Mouse (Mus musculus) right cerebral cortex, postnatal 4 days (tissue): Measurements from ENCODE around the gene Pcca.
A peak's percentile ranks its signal among the peaks of the same experiment; 100 is the strongest.

Experiments used
- DNase-seq: peaks from one replicate; pipeline ENCODE4 v3.0.0-alpha.2; 2022

Gene Pcca

DNA sequence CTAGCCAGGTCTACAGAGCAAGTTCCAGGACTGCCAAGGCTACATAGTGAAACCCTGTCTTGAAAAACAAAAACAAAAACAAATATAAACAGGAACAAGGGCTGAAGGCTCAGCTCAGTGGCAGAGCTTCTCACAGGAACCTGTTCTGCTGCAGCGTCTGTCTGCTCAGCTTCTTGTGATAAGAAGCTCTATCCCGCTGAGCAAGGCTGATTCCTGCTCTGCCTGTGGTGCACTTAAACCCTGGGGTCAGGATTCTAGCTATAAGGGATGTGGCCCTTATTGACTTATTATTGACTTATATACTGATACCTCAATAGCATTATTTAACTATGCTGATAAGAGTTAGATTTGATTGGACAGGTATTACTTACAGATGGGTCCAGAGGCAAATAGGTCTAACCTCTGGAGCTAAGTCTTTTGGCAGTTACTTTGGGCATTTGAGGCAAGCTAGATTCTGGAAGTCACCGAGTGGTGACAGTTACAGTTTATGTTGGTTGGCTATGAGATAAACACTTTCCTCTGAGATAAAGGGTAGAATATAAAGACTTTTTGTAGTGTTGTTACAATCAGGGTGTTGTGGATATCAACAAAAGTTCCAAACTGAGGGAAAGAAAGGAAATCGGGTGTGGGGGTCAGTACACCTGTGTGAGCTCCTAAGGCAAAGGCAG is 331.5 kb downstream of the Pcca start:
- no peak for DNase-seq

DNA sequence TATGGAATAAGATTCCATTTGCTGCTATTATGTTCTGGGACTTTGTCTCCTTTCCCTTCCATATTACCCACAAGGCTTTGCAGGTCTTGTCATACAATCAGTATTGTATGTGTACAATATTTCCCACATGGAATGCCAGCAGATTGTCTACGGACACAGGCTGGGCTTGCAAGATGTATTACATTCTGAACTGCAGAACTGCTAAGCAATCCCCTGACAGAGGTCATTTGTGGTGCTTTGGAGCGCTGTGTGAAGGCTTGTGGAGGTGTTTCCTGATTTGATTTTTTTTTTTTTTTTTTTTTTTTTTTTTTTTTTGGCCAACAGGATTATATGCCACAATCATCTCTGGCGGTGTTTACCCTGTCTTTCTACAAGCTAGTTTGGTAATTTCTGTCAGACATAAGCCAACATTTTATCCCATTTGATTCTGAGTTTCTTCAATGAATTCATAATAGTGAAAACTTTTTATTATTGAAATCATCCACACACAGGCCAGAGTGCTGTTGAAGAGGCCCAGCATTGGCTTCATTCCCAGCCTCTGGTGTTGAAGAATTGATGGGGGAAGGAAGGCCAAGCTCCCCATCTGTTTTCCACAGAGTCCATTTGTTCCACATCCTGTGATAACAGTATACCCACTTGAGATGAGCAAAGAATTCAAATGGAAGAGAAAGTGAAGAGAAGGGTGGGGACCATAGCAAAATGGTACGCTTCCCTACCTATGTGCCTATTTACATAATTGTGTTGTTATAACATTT is 333.6 kb downstream of the Pcca start:
- DNase-seq, result no peak

DNA sequence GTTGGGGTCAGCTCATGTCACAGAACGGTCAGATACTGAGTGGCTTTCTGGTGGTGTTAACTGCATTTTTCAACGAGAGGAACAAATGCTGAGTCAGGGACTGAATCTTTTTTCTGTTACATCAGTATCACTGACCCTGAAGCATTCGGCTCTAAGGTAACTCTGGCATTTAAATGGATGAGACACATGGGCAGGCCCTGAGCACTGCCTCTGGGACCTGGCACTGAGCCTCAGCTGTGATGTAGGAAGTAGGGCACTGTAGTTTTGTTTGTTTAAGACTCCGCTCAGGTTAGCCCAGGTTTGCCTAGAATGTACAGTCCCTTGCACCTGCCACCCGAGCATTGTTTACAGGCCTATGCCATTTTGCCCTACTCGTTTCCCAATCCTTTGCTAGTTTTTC is 335.7 kb downstream of the Pcca start:
- no peak for DNase-seq

DNA sequence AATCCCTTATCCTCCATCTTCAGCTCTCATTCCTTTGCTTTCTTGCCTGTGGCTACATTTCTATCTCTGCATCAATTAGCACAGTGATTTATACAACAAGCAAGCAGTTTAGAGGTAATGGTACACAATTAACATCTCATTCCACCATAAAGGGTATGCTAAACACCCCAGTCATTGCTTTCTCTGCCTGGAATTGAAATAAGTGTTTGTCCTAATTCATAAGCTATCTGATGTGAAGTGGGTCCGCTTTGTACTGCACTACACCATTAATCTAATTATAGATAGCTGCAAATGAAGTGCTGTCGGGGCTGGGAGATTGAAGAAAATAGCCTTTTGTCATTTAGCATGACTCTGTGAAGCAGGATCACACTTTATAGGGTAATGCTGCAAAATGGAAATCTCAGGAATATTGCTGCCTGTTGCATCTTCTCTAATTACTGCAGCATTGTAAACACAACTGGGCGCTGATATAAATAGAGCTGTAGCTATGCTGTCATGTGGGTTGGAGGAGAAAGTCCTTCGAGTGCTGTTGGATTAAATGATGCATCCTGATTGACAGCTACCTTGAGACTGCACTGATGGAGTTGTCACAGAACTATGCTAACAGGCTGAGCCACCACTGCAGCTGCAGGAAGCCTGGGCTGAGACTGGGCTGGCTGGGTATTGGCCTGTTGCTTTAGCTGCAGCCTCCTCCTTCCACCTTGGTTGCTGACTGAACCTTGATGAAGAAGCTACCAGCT is 337.9 kb downstream of the Pcca start:
- no peak for DNase-seq

DNA sequence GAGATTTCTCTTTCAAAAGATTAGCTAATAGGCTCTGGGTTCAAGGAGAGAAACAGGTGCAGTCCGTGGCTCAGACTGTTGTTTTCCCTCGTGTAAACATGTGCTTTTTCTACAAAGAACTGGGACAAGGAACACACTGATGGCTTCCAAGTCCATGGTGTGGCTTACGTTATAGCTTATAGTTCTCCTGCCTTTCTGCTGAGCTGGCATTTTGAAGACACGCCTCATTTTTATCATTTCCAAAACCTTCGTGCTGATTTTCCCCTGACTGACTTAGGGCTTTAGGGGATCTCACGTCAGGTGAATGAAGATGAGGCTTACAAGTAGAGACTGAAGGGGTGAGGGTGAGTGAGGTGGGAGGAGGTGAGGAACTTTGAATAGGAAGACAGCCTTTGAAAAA is 338.5 kb downstream of the Pcca start:
- no peak for DNase-seq

DNA sequence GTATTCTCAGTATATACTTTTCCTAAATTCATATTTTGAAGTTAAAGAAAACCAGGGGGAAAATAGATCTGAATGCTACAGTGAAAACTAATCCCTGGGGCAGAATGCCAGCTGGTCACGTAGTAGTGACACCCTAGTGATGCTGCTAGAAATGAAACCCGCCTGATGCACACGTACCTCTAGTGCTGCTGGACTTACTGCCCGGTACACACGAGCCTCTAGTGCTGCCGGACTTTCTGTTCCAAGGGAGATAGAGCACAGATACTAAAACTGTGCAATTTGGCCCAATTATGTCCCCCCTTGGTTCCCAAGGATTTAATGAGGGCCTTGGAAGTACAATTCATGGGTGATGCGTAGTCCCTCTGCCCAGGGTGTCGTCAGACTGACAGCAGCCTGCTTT is 340.9 kb downstream of the Pcca start:
- no peak for DNase-seq

DNA sequence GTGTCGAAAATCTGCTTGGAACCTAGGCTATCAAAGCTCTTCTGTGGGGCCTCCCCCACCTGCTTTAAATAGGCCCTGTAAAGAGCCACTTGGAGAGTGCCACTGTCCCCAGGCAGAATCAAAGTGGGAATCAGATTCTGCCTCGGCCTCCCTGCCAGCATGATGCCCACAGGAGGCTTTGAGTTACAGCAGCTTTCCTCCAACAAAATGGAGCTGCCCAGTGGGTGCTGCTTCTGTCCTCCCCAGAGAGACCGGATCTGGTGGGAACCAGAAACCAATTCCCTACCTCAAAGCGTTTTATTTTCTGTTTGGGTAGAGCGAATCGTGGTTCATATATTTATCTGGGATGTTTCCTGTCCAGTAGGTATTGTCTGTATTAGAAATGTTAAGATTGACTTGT is 341.5 kb downstream of the Pcca start:
- no peak for DNase-seq

DNA sequence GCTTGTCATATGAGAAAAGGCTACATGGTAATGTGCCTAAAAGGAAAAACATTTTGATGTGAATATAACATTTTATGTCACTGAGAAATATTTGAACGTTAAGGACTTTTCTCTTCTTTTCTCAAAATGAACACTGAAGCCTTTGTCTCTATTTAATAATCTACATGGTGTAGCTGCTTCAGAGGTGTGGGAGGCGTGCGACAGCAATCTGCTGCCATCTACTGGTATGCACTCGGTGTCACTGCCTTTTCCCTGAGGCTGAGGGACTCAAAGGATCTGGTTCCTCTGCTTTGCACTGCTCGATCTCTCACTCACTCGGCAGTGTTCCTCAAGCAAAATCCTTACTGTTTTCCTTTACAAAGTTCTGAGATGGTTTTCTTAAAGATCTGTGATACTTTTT is 342.0 kb downstream of the Pcca start:
- DNase-seq, result peak; percentile 73

DNA sequence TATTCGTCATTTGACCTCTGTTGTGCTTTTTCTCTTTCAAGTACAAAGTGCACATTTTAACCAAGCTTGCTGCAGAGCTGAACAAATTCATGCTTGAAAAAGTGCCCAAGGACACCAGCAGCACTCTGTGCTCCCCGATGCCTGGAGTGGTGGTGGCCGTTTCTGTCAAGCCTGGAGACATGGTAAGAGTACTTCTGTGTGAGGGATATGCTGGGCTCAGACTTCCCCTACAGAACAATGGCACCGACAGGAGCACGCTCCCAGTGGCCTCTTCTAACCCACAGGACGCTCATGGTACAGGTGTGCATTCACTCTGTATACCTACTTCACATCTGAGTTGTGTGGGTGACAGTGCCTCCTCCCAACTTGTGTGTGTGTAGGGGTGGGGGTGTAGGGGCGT is 342.6 kb downstream of the Pcca start:
- no peak for DNase-seq

DNA sequence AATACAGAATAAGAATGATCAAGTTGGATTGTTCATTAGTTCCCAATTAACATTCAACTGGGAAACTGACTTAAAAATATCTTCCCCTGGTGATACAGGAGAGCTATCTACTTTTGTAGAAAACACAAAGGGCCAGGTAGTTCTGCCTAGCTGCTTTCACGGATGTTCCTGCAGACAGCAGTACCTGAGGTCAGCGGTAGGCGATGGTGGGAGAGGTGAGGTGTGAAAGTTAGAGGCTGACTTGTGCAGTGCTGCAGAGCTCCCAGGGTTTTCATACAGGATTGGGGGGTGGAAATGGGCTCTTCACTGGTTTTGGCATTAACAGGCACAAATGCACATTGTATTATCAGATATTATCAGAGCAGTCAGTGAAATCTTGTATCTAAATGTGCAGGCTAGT is 343.7 kb downstream of the Pcca start:
- no peak for DNase-seq

DNA sequence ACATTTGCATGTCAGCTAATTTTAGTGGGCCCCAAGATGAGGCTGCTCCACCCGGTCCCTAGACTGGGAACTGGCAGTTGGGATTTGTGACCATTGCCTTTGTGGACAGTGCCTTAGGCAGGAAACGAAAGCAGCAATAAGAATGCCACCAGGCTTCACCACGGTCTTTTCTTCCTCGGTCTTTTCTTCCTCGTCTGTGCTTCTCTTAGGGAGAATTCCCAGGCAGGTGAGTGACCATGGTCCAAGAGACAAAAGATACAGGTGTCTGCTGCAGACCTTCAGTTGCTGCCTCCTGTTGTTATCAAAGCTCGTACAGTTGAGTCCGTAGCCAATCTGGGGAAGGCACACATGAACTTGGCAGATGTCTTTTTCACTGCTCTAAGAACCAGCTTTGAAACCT is 346.2 kb downstream of the Pcca start:
- DNase-seq, result no peak

DNA sequence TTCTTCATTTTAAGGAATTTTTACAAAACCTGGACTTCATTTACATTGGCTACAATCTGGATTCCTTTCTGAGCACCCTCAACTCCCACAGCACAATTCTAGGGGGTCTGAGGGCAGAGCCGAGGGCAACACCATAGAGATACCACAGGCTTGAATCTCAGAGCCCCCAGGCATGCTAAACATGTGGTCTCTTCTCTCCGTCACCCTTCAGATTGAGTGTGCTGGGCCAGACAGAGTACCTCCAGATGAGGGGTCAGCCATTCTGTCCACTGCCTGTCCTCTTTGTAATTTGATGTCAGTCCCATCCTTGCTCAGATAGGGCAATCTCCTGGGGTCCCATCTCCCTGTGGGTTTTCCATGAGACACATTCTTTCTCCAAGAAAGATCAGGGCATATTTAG is 347.6 kb downstream of the Pcca start:
- no peak for DNase-seq

DNA sequence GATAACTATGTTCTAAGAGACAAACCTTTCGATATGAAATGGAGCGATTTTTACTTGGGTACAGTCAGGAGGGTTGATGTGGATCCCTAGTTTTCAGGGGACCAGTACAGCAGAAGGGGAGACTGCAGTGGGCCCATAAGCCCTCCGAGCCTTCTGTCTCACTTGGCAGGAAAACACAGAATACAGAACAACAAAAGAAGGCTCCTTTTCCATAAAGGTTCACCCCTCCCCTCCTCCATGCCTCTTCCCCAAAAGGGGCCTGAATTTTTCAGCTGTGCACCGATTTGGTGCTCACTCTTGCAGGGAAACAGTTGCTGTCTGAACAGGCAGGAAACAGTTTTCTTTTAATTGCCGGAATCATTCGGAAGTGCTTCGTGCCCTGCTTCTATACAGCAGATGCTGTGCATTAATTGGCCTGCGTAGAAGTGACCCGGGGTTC is 348.1 kb downstream of the Pcca start:
- DNase-seq, result no peak

DNA sequence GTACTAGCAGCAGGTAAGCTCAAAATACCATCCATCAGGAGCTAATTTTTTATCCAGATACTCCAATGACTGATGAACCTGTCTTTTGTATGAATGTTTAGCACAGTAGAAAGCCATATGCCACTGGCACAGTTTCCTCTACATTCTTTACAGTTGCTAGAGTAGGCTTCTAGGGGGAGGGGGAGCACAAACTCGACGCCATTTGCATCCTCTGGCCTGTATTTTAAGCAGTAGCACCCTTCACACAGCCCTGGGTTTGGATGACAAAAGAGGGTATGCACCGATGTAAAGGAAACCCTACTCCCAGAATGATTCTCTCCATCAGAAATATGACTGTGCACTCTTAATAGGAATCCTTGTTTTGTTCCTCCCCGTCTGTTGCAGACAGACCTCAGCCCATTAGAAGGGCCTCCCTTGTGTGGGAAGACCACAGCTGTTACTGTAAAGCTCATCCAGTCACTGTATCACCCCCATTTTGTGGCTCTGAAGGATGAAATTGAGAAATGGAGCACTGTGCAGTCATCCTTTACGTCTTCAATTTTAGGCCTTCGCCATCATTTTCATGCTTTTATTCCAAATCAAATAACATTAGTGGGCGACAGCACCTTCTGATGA is 348.8 kb downstream of the Pcca start:
- DNase-seq, result no peak

DNA sequence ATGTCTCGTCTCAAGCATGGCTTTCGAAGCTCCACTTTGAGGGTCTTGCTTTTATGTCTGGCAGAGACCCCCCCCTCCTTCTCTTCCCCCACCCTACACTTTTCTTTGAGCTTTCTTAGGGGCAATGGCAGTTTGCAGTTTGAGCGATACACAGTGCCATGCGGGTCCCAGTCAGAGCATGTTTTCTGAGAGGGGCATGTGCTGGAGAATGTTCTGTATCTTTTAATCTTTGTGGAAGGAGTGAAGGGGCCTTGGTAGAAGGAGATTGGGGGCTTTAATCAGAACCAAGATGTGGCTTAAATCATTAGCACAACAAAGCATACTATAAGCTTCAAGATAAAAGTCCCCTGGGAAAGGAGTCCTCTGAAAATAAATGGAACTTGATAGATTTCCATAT is 349.3 kb downstream of the Pcca start:
- no peak for DNase-seq

DNA sequence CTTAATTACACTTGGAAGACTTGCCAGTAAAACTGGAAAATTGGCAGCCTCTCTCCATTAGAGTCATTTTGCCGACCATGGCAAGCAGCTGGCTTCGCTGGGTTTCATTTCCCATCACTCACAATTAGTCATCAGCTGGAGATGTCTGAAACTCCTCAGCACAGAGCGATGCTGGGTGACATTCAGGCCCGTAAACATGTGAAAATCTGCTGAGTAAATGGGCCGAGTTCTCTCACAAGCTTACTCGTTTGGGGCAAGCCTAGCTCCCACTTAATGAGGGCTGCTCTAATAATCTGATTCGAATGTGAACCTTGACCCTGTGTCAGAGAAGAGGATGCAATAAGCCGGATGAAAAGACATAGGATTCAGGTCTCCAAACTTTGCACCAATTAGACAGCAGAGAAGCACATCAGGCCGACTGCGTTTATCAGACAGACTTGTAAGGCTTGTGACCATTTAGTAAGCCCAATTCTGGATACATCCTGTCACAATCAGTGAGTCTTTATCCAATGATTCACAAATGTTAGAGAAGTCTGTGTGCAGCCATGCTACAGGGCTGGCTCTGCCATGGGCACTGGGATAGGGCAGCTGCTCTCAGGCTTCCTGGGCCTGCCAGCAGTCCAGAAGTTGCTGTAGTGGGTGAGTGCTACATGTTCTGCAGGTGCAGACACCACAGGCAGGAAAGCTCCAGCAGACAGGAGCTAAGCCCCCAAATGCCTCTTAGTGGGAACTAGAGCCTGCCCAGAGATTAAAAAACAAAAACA is 349.9 kb downstream of the Pcca start:
- DNase-seq, result no peak

DNA sequence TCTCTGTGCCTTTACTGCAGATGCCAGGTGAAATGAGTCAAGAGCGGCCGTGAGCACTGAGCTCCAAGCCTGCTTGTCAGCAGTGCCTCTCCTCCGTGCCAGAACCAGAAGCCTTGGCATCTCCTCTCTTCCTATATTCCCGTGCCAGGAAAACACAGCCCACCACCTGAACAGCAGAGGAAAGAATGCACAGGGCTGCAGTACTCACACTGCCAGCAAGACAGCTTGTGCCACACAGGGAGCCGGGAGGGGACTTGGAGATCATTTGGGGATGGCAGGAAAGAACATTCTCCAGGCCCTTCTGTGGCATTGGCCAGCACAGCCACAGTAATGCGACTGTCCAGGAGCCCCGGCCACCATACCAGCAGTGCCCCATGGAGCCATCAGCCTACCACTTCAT is 351.8 kb downstream of the Pcca start:
- DNase-seq, result no peak

DNA sequence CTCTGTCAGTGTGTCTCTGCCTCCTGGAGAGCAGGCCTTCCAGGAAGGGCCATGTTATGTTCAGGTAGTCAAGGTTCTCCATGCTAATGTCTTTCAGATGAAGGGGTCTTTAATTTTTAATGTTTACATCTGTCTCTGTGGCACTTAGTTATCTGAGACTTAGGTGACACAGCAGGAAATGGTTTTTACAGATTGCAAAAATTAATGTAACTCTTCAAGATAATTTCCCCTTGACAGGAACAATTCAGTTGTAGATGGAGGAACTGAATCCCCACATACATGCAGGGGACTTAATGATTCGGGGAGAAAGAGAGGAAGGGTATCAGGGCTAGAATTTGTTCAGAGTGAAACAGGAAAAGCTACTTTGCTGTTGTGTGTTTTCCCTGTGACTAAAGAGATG is 353.2 kb downstream of the Pcca start:
- DNase-seq, result no peak

DNA sequence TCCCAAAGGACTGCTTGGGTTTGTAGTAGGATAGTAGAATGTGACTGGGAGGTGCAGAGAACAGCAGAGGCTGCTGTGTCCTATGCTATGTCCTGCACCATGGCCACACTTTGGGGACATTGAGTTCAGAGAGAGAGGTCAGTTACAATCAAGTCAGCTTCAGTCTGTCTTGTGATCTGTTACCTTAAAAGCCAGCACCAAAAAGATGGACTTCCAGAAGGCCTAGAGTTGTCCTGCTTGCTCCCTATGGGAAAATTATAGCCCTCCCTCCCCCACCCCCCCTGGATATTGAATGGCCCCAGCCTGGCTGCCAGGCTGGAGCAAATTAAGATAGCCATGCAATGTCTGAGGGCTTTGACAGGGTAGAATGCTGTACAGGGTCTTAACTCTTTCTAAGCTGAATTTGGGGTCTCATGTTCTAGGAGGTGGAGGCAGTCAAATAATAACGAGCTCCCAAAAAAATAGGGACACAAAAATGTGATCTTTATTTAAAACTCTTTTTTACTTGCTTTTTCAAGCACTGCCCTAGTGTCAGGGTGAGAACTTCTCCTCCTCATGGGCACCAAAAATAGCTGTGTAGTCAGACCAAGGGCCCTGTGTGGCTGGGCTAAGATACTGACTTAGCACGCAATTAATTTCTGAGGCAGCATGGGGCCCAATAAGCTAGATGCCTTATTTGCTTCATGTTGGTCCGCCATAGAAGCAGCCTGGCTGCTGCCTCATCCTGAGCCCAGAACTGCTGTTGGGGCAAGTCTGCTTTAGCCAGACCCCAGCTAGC is 353.8 kb downstream of the Pcca start:
- DNase-seq, result no peak

DNA sequence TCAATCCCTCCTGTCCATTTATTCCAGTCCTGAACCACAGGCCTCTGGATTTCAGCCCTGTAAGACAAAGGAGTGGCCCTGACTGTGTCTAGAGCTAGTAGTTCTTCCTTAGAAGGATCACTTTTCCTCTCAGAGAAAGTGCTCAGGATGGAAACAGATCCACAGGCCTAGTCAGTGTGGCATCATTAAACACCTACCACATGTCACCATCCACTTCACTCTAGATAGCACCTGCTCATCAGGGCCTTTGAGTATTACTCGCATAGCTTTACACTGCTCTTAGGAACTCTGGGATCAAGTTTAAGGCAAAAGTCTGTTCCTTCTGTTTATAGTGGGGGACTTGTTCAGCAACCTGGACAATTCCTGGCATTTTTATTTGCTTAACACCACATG is 354.4 kb downstream of the Pcca start:
- DNase-seq, result no peak

DNA sequence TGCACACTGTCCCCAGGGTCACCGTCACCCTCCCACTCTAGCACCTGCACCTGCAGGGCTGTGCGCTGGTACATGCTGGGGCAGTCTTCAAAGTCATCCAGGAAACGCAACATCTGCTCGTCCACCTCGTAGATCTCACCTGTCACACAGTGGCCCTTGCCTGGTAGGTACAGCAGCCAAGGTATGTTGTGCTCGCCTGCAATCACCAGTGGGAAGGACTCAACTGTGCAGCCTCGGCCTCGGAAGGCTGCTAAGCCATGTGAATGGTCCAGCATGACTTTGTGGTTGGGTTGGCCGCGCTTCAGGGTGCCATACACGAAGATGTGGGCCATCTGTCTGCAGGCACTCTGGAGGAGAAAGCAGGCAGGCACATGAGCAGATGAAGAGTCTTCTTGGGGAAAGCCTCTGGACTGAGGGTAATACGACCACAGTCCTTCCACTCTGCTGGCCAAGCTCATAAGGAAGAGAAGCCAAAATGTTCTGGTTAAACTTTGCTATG is 357.4 kb downstream of the Pcca start:
- no peak for DNase-seq

DNA sequence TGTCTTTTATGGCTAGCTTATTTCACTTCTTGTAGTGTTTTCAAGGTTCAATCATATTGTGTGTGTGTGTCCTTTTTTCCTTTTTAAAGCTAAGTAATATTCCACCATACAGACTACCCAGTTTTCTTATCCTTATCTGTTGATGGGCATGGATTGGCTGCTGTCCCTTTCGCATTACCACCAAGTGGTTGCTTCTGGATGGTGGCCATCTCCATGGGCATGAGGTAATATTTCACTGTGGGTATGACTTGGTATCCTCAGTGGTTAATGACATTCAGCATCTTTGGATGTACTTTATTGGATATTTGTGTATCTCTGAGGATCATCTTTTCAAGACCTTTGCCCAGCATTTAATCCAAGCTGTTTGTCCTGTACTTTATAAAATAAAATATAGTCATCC is 362.0 kb downstream of the Pcca start:
- no peak for DNase-seq
